Mouse (Mus musculus) spleen, adult 12 weeks (tissue): ENCODE results near the gene Gnl2.

ENCODE experiments used
- DNase-seq: peaks from one replicate; pipeline ENCODE4 v3.0.0; 2022; ENCODE audit warnings: low spot score

Gnl2 gene

GRCm38 (mm10) chr4:125004886-125005285 is 11.5 kb upstream of the Gnl2 start:
- DNase-seq, result no peak

GRCm38 (mm10) chr4:125007460-125007859 is 8.9 kb upstream of the Gnl2 start:
- no peak for DNase-seq

GRCm38 (mm10) chr4:125008220-125008619 is 8.2 kb upstream of the Gnl2 start:
- no peak for DNase-seq

- DNase-seq, result no peak
These were observed 7.7 kb upstream of the Gnl2 start for GRCm38 (mm10) chr4:125008712-125009111.

GRCm38 (mm10) chr4:125017431-125017830 is 1.0 kb downstream of the Gnl2 start:
- no peak for DNase-seq

GRCm38 (mm10) chr4:125020780-125021538 is 4.6 kb downstream of the Gnl2 start:
- no peak for DNase-seq

- DNase-seq, result peak; percentile 83
These were observed 13.7 kb downstream of the Gnl2 start for GRCm38 (mm10) chr4:125029891-125030614.

- no peak for DNase-seq
These were observed 18.0 kb downstream of the Gnl2 start for GRCm38 (mm10) chr4:125034341-125034740.

GRCm38 (mm10) chr4:125044454-125044853 is 28.1 kb downstream of the Gnl2 start:
- DNase-seq, result no peak

- no peak for DNase-seq
These were observed 39.0 kb downstream of the Gnl2 start for GRCm38 (mm10) chr4:125055385-125055784.

- DNase-seq, result no peak
These were observed 40.1 kb downstream of the Gnl2 start for GRCm38 (mm10) chr4:125056476-125056875.

GRCm38 (mm10) chr4:125057273-125057672 is 40.9 kb downstream of the Gnl2 start:
- no peak for DNase-seq

GRCm38 (mm10) chr4:125058033-125058432 is 41.6 kb downstream of the Gnl2 start:
- no peak for DNase-seq

- peak; percentile 27 for DNase-seq
These were observed 42.6 kb downstream of the Gnl2 start for GRCm38 (mm10) chr4:125059025-125059424.

- DNase-seq, result no peak
These were observed 47.4 kb downstream of the Gnl2 start for GRCm38 (mm10) chr4:125063829-125064228.

- peak; percentile 22 for DNase-seq
These were observed 49.3 kb downstream of the Gnl2 start, which contains the start of gene Dnali1 for GRCm38 (mm10) chr4:125065517-125066307. TSS of gene Dnali1 (minus strand) at chr4:125065703.

GRCm38 (mm10) chr4:125066490-125067370 is 50.3 kb downstream of the Gnl2 start, which contains the start of gene Snip1:
TSS of gene Snip1 (plus strand) at chr4:125066672.
- DNase-seq, result peak; percentile 88

- no peak for DNase-seq
These were observed 61.3 kb downstream of the Gnl2 start for GRCm38 (mm10) chr4:125077700-125078099.

- no peak for DNase-seq
These were observed 62.3 kb downstream of the Gnl2 start for GRCm38 (mm10) chr4:125078698-125079097.

GRCm38 (mm10) chr4:125084403-125085345 is 68.3 kb downstream of the Gnl2 start, which contains the start of gene Meaf6:
TSS of gene Meaf6 (plus strand) at chr4:125085134.
- DNase-seq, result peak; percentile 94
